In the genomic region with DNA sequence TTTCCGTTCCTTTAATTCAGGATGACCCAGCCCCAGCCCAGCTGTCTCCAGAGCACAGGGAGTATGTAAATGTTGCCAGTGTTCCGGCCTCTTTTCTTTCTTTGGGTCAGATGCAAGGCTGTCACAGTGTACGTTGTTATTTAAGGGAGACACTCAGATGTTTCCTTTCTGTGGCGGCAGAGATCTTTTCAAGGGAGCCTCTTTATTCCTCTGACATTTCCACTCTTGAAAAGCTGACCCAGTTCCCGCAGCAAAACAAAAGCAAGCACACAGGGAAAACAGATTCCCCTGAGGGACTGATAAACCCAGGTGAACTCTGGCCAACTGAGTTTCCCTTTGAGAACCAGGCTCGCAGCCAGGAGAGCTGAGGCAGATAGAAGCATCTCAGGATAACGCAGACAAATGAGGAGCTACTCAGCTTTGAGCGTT, we compare ENCODE assay signal across 9 mouse cellular contexts.
DNase-seq lines count a peak whose midpoint lies in the region; ATAC-seq and TF ChIP-seq lines count a peak whose summit lies in the region.
"Had no signal": no experiment of that assay in that cellular context is flagged by ENCODE, and none has a peak within 500 bp of the region (broad histone marks: within the 10 kb centered on the region; RNA-seq: fewer than 3 reads in every experiment).

No protein-coding gene starts in this region.

- DNase-seq in left cerebral cortex, postnatal 14 days (ENCODE audit: low spot score in 2 of 2): peak; percentile 6 to 7
- no peak for DNase-seq in left cerebral cortex, adult 8-10 months (ENCODE audit: low spot score in 2 of 2)
- peak; percentile 6 for DNase-seq in cerebellum, adult 9-10 months
- peak; percentile 60 to 61 for DNase-seq in kidney, postnatal 25 days
- no peak for DNase-seq in thymus, adult 2 months
- DNase-seq in right cerebral cortex, postnatal 36 days (ENCODE audit: low spot score in 2 of 2): no peak

- intact Hi-C loops in left cerebral cortex, postnatal 14 days (cut with DNase I): no loop called here

- no peak for ATAC-seq in heart, embryonic 14.5 days (ENCODE audit: insufficient number of reproducible peaks, insufficient read depth, low FRiP score, low read depth)
- no peak for ATAC-seq in megakaryocyte progenitor cell, adult 5-6 weeks (replicated peaks; ENCODE audit: poor library complexity)

- H3K4me3 ChIP-seq in heart, embryonic 14.5 days (ENCODE audit: control insufficient read depth in 1 of 2, insufficient read depth in 1 of 2, low read depth in 1 of 2, low read length in 2 of 2): no peak overlapping the region
- no peak overlapping the region for H3K4me3 ChIP-seq in thymus, adult 2 months (ENCODE audit: control insufficient read depth, insufficient read depth, low read length)

- no peak for TF ChIP-seq POLR2A in thymus, adult 2 months (IDR thresholded peaks at IDR 0.05; ENCODE audit: control insufficient read depth, extremely low read depth, insufficient read depth, low read length, poor library complexity)

- no peak for TF ChIP-seq CTCF in thymus, adult 2 months (IDR thresholded peaks at IDR 0.05; ENCODE audit: borderline replicate concordance, control insufficient read depth, extremely low read depth, insufficient read depth, low read length, poor library complexity)

- H3K9me3 ChIP-seq in heart, embryonic 14.5 days (ENCODE audit: control insufficient read depth, low read length): no peaks in the 10 kb centered on the region

- H3K27ac ChIP-seq in heart, embryonic 14.5 days (replicated peaks in 1 of 2; ENCODE audit: control insufficient read depth in 1 of 2, insufficient read depth in 1 of 2, low read depth in 2 of 2, low read length in 2 of 2): no peak overlapping the region
- H3K27ac ChIP-seq in thymus, adult 2 months (ENCODE audit: control insufficient read depth, insufficient read depth, low read length): no peak overlapping the region
- H3K27ac ChIP-seq: macrophage had no signal

- H3K27me3 ChIP-seq in heart, embryonic 14.5 days (ENCODE audit: control insufficient read depth, insufficient read depth, low read length): no peaks in the 10 kb centered on the region
- H3K27me3 ChIP-seq in thymus, adult 2 months (ENCODE audit: control insufficient read depth, insufficient read depth, low read length): no peaks in the 10 kb centered on the region

- H3K36me3 ChIP-seq in heart, embryonic 14.5 days (ENCODE audit: control insufficient read depth, insufficient read depth, low read length): no peaks in the 10 kb centered on the region
- H3K36me3 ChIP-seq in thymus, adult 2 months (ENCODE audit: control insufficient read depth, insufficient read depth, low read length): no peaks in the 10 kb centered on the region

- peaks cover 5 to 9% of the 10 kb centered on the region in 2 experiments; a peak in 3 of 4 replicates for H3K4me1 ChIP-seq in heart, embryonic 14.5 days (ENCODE audit: control insufficient read depth in 2 of 2, insufficient read depth in 2 of 2, low read length in 2 of 2)
- H3K4me1 ChIP-seq in thymus, adult 2 months (replicated peaks; ENCODE audit: control insufficient read depth, insufficient read depth, low read length): no peaks in the 10 kb centered on the region

- H3K4me2 ChIP-seq in heart, embryonic 14.5 days (ENCODE audit: low read length): peak overlapping the region; percentile 50

- WGBS in heart, embryonic 14.5 days: 7% methylated on average over 8 of the region's 8 CpGs
- WGBS in thymus, adult 2 months: 31% methylated on average over 8 of the region's 8 CpGs

- H3K9ac ChIP-seq in heart, embryonic 14.5 days (ENCODE audit: low read length): no peak overlapping the region

Comparison
In these comparisons a context has a peak if more than half of its experiments do, and no peak if none do; other contexts are left out.
1. DNase-seq: peak in left cerebral cortex, postnatal 14 days (2 of 2), cerebellum, adult 9-10 months (single experiment) and kidney, postnatal 25 days (2 of 2); none in left cerebral cortex, adult 8-10 months (0 of 2), thymus, adult 2 months (single experiment) and right cerebral cortex, postnatal 36 days (0 of 2).